Mouse (Mus musculus) CH12.LX (cell line): ENCODE results near the gene Aip. TPM values are rescaled to one million over a fixed set of nuclear protein-coding genes. Genes with fewer than 3 reads are reported as not detected.

Experiments used
- DNase-seq: peaks from one replicate; pipeline ENCODE4 v3.0.0-alpha.2; 2013; ENCODE audit errors: extremely low read depth
- H3K27ac ChIP-seq: 2 replicates; pipeline ENCODE4 v1.5.1; 2012; ENCODE audit warnings: low read depth, mild to moderate bottlenecking, control low read depth, moderate library complexity; ENCODE audit not compliant: insufficient read depth
- H3K27me3 ChIP-seq: replicated peaks from 2 replicates; pipeline ENCODE3; 2012; ENCODE audit warnings: inconsistent platforms
- H3K36me3 ChIP-seq, 2 experiments: replicated peaks in 1 of 2; 2 replicates each; pipeline versions ENCODE3 to v1.6.1; 2012; ENCODE audit warnings: inconsistent platforms in 1 of 2, low read length in 1 of 2, mild to moderate bottlenecking in 1 of 2, mixed read lengths in 1 of 2, moderate library complexity in 1 of 2; ENCODE audit not compliant: control insufficient read depth in 1 of 2, insufficient read depth in 1 of 2
- H3K4me1 ChIP-seq, 2 experiments: 2 replicates each; pipeline ENCODE4 v1.6.1; 2012; ENCODE audit warnings: inconsistent platforms in 1 of 2, moderate library complexity in 1 of 2; ENCODE audit not compliant: insufficient read depth in 2 of 2, control insufficient read depth in 1 of 2
- H3K4me2 ChIP-seq: 2 replicates; pipeline ENCODE4 v1.6.1; 2012; ENCODE audit warnings: low read depth, mild to moderate bottlenecking, control low read depth; ENCODE audit not compliant: poor library complexity, insufficient read depth, severe bottlenecking
- H3K4me3 ChIP-seq, 3 experiments: fragments of 150-350 bp in 1 of 3; sonication (generic) in 1 of 3; replicated peaks in 1 of 3; 2 replicates each; pipeline versions ENCODE3 to v1.5.1; 2011 to 2012; ENCODE audit warnings: low read depth in 2 of 3, low read length in 2 of 3, mild to moderate bottlenecking in 2 of 3, moderate library complexity in 2 of 3, control low read depth in 1 of 3, improper control_type of control experiment in 1 of 3, inconsistent platforms in 1 of 3, mixed read lengths in 1 of 3; ENCODE audit not compliant: poor library complexity in 1 of 3
- H3K79me2 ChIP-seq: replicated peaks from 2 replicates; pipeline ENCODE4 v1.6.1; 2012; ENCODE audit warnings: mild to moderate bottlenecking, moderate library complexity; ENCODE audit not compliant: control insufficient read depth, poor library complexity, insufficient read depth, severe bottlenecking; ENCODE audit errors: extremely low read depth
- H3K9ac ChIP-seq: 2 replicates; pipeline ENCODE4 v1.6.1; 2012; ENCODE audit warnings: low read depth, mild to moderate bottlenecking, control low read depth, moderate library complexity; ENCODE audit not compliant: insufficient read depth
- H3K9me3 ChIP-seq: replicated peaks from 2 replicates; pipeline ENCODE3; 2012; ENCODE audit warnings: low read length, inconsistent platforms, mixed read lengths
- CHD2 ChIP-seq: IDR thresholded peaks from 2 replicates; pipeline ENCODE4 v1.6.1; 2011; ENCODE audit warnings: low read length, improper control_type of control experiment
- CTCF ChIP-seq, 2 experiments: IDR thresholded peaks in 1 of 2; conservative IDR thresholded peaks in 1 of 2; 2 replicates each; pipeline ENCODE4 v1.5.1; 2011 to 2012; ENCODE audit warnings: low read depth in 2 of 2, low read length in 2 of 2, improper control_type of control experiment in 1 of 2, inconsistent platforms in 1 of 2, mild to moderate bottlenecking in 1 of 2, moderate library complexity in 1 of 2
- EP300 ChIP-seq: IDR thresholded peaks from 2 replicates; pipeline ENCODE4 v1.6.1; 2011; ENCODE audit warnings: low read length, improper control_type of control experiment
- GABPA ChIP-seq: IDR thresholded peaks from 2 replicates; pipeline ENCODE4 v1.6.1; 2012; ENCODE audit warnings: low read depth, low read length, improper control_type of control experiment, inconsistent platforms; ENCODE audit not compliant: insufficient replicate concordance
- HCFC1 ChIP-seq: IDR thresholded peaks from 2 replicates; pipeline ENCODE4 v1.6.1; 2012; ENCODE audit warnings: low read depth, mild to moderate bottlenecking, inconsistent platforms, low read length, improper control_type of control experiment
- IRF4 ChIP-seq: IDR thresholded peaks from 2 replicates; pipeline ENCODE4 v1.6.1; 2014; ENCODE audit warnings: low read depth, mild to moderate bottlenecking, inconsistent platforms, low read length, improper control_type of control experiment
- JUN ChIP-seq: IDR thresholded peaks from 2 replicates; pipeline ENCODE4 v1.6.1; 2011; ENCODE audit warnings: low read depth, mild to moderate bottlenecking, low read length, improper control_type of control experiment, moderate library complexity; ENCODE audit not compliant: insufficient read depth
- JUND ChIP-seq: conservative IDR thresholded peaks from 2 replicates; pipeline ENCODE4 v1.6.1; 2011; ENCODE audit warnings: low read depth, low read length, improper control_type of control experiment
- MAX ChIP-seq: IDR thresholded peaks from 2 replicates; pipeline ENCODE4 v1.6.1; 2011; ENCODE audit warnings: low read length, improper control_type of control experiment
- MEF2A ChIP-seq: IDR thresholded peaks from 2 replicates; pipeline ENCODE4 v1.6.1; 2014; ENCODE audit warnings: low read depth, mild to moderate bottlenecking, inconsistent platforms, low read length, improper control_type of control experiment, borderline replicate concordance
- MYC ChIP-seq: IDR thresholded peaks from 2 replicates; pipeline ENCODE4 v1.6.1; 2011; ENCODE audit warnings: low read depth, mild to moderate bottlenecking, improper control_type of control experiment, low read length
- NRF1 ChIP-seq: IDR thresholded peaks from 2 replicates; pipeline ENCODE4 v1.6.1; 2014; ENCODE audit warnings: low read depth, mild to moderate bottlenecking, inconsistent platforms, low read length, improper control_type of control experiment, moderate library complexity
- PAX5 ChIP-seq: IDR thresholded peaks from 2 replicates; pipeline ENCODE4 v1.6.1; 2012; ENCODE audit warnings: low read length, inconsistent platforms, mixed read lengths
- RAD21 ChIP-seq: IDR thresholded peaks from 2 replicates; pipeline ENCODE4 v1.6.1; 2011; ENCODE audit warnings: low read depth, mild to moderate bottlenecking, low read length, improper control_type of control experiment, moderate library complexity
- SMC3 ChIP-seq: IDR thresholded peaks from 2 replicates; pipeline ENCODE4 v1.6.1; 2011; ENCODE audit warnings: low read depth, low read length, improper control_type of control experiment
- TCF12 ChIP-seq: IDR thresholded peaks from 2 replicates; pipeline ENCODE4 v1.6.1; 2014; ENCODE audit warnings: low read depth, mild to moderate bottlenecking, inconsistent platforms, low read length, improper control_type of control experiment
- UBTF ChIP-seq: IDR thresholded peaks from 2 replicates; pipeline ENCODE4 v1.6.1; 2012; ENCODE audit warnings: low read depth, mild to moderate bottlenecking, inconsistent platforms, low read length, improper control_type of control experiment, moderate library complexity
- USF1 ChIP-seq: IDR thresholded peaks from 2 replicates; pipeline ENCODE4 v1.6.1; 2014; ENCODE audit warnings: low read depth, mild to moderate bottlenecking, inconsistent platforms, low read length, improper control_type of control experiment
- ZKSCAN1 ChIP-seq: IDR thresholded peaks from 2 replicates; pipeline ENCODE4 v1.6.1; 2012; ENCODE audit warnings: low read depth, inconsistent platforms, low read length, improper control_type of control experiment, borderline replicate concordance
- ZNF384 ChIP-seq: IDR thresholded peaks from 2 replicates; pipeline ENCODE4 v1.6.1; 2012; ENCODE audit warnings: low read depth, low read length, improper control_type of control experiment, inconsistent platforms
- dilution Hi-C: fragments of 300-500 bp; cut with MboI; formaldehyde crosslinking; loops from 2 replicates; pipeline ENCODE4 v1.14.3; 2020; ENCODE audit warnings: low sequenced_read_pairs; ENCODE audit not compliant: extremely low pct_unique_long_range_greater_than_20kb, extremely low pct_ligation_motif_present
- in situ Hi-C: fragments of 300-500 bp; cut with MboI; formaldehyde crosslinking; loops from 3 replicates; pipeline ENCODE4 v1.14.3; 2019; ENCODE audit warnings: low sequenced_read_pairs, low pct_ligation_motif_present, low pct_unique_long_range_greater_than_20kb, mixed read lengths
- polyA plus RNA-seq: library from polyadenylated mRNA; unstranded; fragments of >175 nt; gene quantifications from 2 replicates; pipeline ENCODE4 v1.2.1, GENCODE M21; 2012; ENCODE audit warnings: low read depth; ENCODE audit not compliant: insufficient read length
- total RNA-seq, 2 experiments: library from RNA; depleted of rRNA; stranded (reverse); fragments of 300-350 nt in 1 of 2; fragments of >200 nt in 1 of 2; gene quantifications; 2 replicates each; pipeline ENCODE4 v1.2.3; 2012 to 2014

Aip gene
- total and polyA plus RNA-seq, 3 experiments = 11.7 to 64.8 (median 39.7) TPM

DNA sequence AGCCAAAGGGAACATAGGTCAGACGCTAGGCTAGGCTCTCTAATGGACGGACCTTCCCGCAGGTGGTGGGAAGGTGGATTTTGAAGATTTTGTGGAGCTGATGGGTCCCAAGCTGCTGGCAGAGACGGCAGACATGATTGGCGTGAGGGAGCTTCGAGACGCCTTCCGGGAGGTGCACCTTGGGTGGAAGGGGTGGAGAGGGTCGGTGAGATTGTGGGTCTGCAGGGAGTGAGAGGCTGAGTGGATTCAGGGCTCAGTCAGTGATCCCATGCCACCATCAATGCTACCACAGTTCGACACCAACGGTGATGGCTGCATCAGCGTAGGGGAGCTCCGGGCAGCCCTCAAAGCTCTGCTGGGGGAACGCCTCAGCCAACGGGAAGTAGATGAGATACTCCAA is 39.5 kb downstream of the Aip start:
- Histone ChIP-seq H3K9me3 (no peaks in the 10 kb centered on the region), H3K4me3 (no peak overlapping the region), H3K4me2 (no peak overlapping the region), H3K9ac (no peak overlapping the region), H3K79me2 (no peaks in the 10 kb centered on the region), H3K4me1 (no peaks in the 10 kb centered on the region), H3K27me3 (peaks cover 65% of the 10 kb centered on the region), H3K27ac (no peak overlapping the region), H3K36me3 (no peaks in the 10 kb centered on the region)
- no peak for TF ChIP-seq MAX
- no peak for TF ChIP-seq USF1
- no peak for TF ChIP-seq RAD21
- no peak for TF ChIP-seq NRF1
- dilution Hi-C loops (no loop called here), in situ Hi-C loops (loop anchor here (5.0 kb wide), 2 partner anchors 34 to 69 kb away; no protein-coding TSS in a partner anchor)
- no peak for DNase-seq

DNA sequence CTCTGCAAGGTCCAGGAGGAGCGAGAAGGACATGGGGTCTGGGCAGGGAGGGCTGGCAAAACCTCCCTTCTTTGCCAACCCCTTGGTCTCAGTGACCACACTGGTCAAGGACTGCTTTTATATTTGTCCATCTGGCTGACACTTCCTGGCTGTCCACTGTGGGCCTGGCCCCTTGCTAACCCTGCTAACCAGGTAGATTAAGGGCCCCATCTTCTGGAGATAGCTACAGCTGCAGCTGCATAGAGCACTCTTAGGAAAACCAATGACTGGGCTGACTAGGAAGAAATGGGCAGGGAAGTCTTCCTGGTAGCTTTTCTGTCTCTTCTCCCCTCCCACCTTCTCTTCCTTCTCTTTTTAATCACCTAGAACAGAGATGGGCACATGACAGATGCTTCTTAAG is 40.7 kb downstream of the Aip start:
- no peak overlapping the region for H3K27ac ChIP-seq
- peaks cover 74% of the 10 kb centered on the region for H3K27me3 ChIP-seq
- dilution Hi-C loops = no loop called here

DNA sequence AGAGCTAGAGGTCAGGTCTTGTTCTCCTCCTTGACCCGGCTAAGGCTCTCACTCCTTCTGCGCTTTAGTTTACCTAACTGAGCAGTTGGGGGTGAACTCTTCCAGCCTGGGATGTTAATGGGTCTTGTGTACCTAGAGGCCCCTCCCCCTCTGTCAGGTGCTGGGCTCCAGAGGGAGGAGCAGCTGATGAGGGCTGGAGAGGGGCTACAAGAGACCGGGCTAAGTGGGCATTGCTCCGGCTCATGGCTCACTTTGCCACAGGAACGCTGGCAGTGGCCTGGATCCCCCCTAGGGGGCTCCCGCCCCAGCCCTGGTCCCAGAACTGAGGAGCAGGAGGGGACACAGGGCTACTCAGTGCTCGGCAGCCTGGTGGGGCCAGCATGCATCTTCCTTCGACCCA is 41.8 kb downstream of the Aip start:
- H3K9ac ChIP-seq = no peak overlapping the region
- TF ChIP-seq EP300 (no peak), HCFC1 (no peak), ZNF384 (no peak), JUND (no peak), MEF2A (no peak), RAD21 (no peak), JUN (no peak), PAX5 (no peak), MYC (no peak), CHD2 (no peak), GABPA (no peak), UBTF (no peak), ZKSCAN1 (no peak), TCF12 (no peak), IRF4 (no peak), NRF1 (no peak)
- TF ChIP-seq, all 38 proteins: peak for 0
- Histone ChIP-seq H3K27ac (no peak overlapping the region), H3K36me3 (no peaks in the 10 kb centered on the region), H3K9me3 (no peaks in the 10 kb centered on the region), H3K79me2 (no peaks in the 10 kb centered on the region), H3K27me3 (peaks cover 79% of the 10 kb centered on the region), H3K4me1 (peaks cover 0 to 8% of the 10 kb centered on the region in 2 experiments; a peak in 2 of 4 replicates), H3K4me3 (no peak overlapping the region), H3K4me2 (no peak overlapping the region)
- DNase-seq = no peak
- in situ Hi-C loops = no loop called here
- dilution Hi-C loops = no loop called here

More for the DNA sequence above, 40.7 kb downstream of the Aip start:
- H3K4me2 ChIP-seq = no peak overlapping the region
- H3K36me3 ChIP-seq = no peaks in the 10 kb centered on the region
- in situ Hi-C loops = loop anchor here (5.0 kb wide), 2 partner anchors 33 to 68 kb away; no protein-coding TSS in a partner anchor
- no peaks in the 10 kb centered on the region for H3K9me3 ChIP-seq
- no peak for DNase-seq
- peaks cover 0 to 8% of the 10 kb centered on the region in 2 experiments; a peak in 2 of 4 replicates for H3K4me1 ChIP-seq
- TF ChIP-seq CTCF (conservative IDR thresholded peaks at IDR 0.05 in 1 of 2, IDR thresholded peaks at IDR 0.05 in 1 of 2; ENCODE audit: low read depth in 2 of 2, low read length in 2 of 2) (peak in 1 of 2 experiments; percentile 57; a peak in 2 of 4 replicates), CHD2 (no peak), RAD21 (peak; percentile 58), SMC3 (peak; percentile 56)
- H3K9ac ChIP-seq = no peak overlapping the region
- no peaks in the 10 kb centered on the region for H3K79me2 ChIP-seq
- no peak overlapping the region for H3K4me3 ChIP-seq
